Mouse (Mus musculus) forebrain, postnatal 0 days (tissue): Measurements from ENCODE around the gene Klhl40. TPM values are rescaled to one million over a fixed set of nuclear protein-coding genes. Genes with fewer than 3 reads are reported as not detected.

Experiments
- ATAC-seq: fragments of 200-750 bp; cut with Nextera tagmentation; 2 replicates; pipeline ENCODE4 v1.8.0; 2017; ENCODE audit warnings: mild to moderate bottlenecking, moderate library complexity
- DNase-seq: peaks from one replicate; pipeline ENCODE4 v3.0.0-alpha.2; 2015
- H3K27ac ChIP-seq: fragments of 300-500 bp; sonication (generic); 2 replicates; pipeline ENCODE4 v1.5.1; 2014; ENCODE audit warnings: low read depth, mild to moderate bottlenecking, antibody characterized with exemption, low read length, moderate library complexity, mixed read lengths
- H3K27me3 ChIP-seq: fragments of 300-500 bp; sonication (generic); 2 replicates; pipeline ENCODE4 v1.6.1; 2014; ENCODE audit warnings: mild to moderate bottlenecking, low read length, mixed read lengths; ENCODE audit not compliant: insufficient read depth
- H3K36me3 ChIP-seq: fragments of 300-500 bp; sonication (generic); 2 replicates; pipeline ENCODE4 v1.6.1; 2014; ENCODE audit warnings: mild to moderate bottlenecking, moderate library complexity; ENCODE audit not compliant: insufficient read depth
- H3K4me1 ChIP-seq: fragments of 300-500 bp; sonication (generic); 2 replicates; pipeline ENCODE4 v1.6.1; 2014; ENCODE audit warnings: antibody characterized with exemption; ENCODE audit not compliant: insufficient read depth
- H3K4me2 ChIP-seq: fragments of 300-500 bp; sonication (generic); 2 replicates; pipeline ENCODE4 v1.6.1; 2014; ENCODE audit warnings: low read depth, mild to moderate bottlenecking, moderate library complexity
- H3K4me3 ChIP-seq: fragments of 300-500 bp; sonication (generic); 2 replicates; pipeline ENCODE4 v1.5.1; 2014; ENCODE audit warnings: low read depth, low read length, mixed read lengths
- H3K9ac ChIP-seq: fragments of 300-500 bp; sonication (generic); 2 replicates; pipeline ENCODE4 v1.6.1; 2014; ENCODE audit warnings: mild to moderate bottlenecking
- H3K9me3 ChIP-seq: fragments of 300-500 bp; sonication (generic); 2 replicates; pipeline ENCODE4 v1.6.1; 2016; ENCODE audit warnings: low read length
- CTCF ChIP-seq: sonication (generic); IDR thresholded peaks from 2 replicates; pipeline ENCODE4 v1.5.1; 2016; ENCODE audit warnings: antibody characterized with exemption, control low read depth, low read depth
- WGBS: fragments of 180-500 bp; shearing (Covaris S2); extraction: QIAGEN DNeasy Blood & Tissue Kit; methylation state at CpG from one replicate; pipeline ENCODE4 v1.1.7; 2014; 5-methylcytosine and 5-hydroxymethylcytosine counted together
- polyA plus RNA-seq: library from polyadenylated mRNA; unstranded; fragments of >200 nt; fragmentation: Nextera tagmentation; extraction: Ambion mirVana; gene quantifications from 2 replicates; pipeline ENCODE4 v1.2.1, GENCODE M21; 2015
- total RNA-seq: library from RNA; depleted of rRNA; stranded (reverse); fragments of >200 nt; gene quantifications from 2 replicates; pipeline ENCODE4 v1.2.3, GENCODE M21; 2014

The Klhl40 gene
- total and polyA plus RNA-seq, 2 experiments from 2014 or later: 2.0 to 2.8 TPM

DNA sequence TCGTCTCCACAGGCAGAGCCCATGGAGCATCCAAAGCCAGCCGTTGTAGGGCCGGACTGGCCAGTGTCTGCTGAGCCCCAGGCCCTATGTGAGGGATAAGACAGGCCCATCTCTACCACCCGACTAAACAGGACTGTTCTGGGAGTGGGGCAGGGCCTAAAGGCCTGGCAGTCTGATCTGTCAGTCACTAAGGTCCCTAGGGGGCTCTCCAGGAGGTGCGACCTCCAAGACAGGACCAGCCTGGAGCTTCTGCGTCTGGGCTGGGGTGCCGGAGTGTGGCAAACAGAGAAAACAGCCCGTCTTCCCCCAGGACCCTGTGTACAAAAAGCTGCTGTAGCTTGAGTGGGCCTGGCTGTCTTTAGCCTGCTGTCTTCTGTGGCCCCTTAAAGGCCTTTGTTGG lies 15.6 kb upstream of the Klhl40 start:
- no peak for DNase-seq
- no peak overlapping the region for H3K27ac ChIP-seq
- H3K36me3 ChIP-seq: peaks cover 34% of the 10 kb centered on the region
- H3K9me3 ChIP-seq: no peaks in the 10 kb centered on the region
- WGBS: 77% methylated on average over 8 of the region's 8 CpGs
- H3K4me3 ChIP-seq: no peak overlapping the region
- H3K9ac ChIP-seq: no peak overlapping the region
- no peaks in the 10 kb centered on the region for H3K27me3 ChIP-seq
- TF ChIP-seq CTCF: no peak
- H3K4me2 ChIP-seq: no peak overlapping the region
- no peak for ATAC-seq
- H3K4me1 ChIP-seq: peaks cover 15% of the 10 kb centered on the region

DNA sequence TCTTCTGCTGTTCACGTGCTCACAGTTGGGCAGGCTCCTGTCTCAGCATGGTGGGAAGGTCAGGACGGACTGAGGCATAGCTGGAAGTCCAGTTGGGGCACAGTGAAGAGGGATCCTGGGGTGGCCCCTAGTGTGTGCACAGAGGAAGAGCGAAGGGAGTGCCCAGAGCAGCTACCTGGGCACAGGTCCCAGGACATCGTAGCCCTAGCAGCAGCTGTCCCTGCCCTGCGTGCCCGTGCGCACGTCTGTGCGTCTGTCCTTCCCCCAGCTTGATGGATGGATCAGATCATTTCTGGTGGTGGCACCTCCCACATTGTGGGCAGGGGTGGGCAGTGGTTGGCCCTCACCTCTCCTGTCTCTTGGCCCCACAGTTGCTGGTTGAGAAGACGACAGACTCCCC lies 15.2 kb upstream of the Klhl40 start:
- WGBS: 90% methylated on average over 10 of the region's 10 CpGs
- H3K9ac ChIP-seq: no peak overlapping the region
- no peaks in the 10 kb centered on the region for H3K9me3 ChIP-seq
- DNase-seq: no peak
- no peak overlapping the region for H3K4me2 ChIP-seq
- H3K27ac ChIP-seq: no peak overlapping the region
- peaks cover 36% of the 10 kb centered on the region for H3K36me3 ChIP-seq
- no peak overlapping the region for H3K4me3 ChIP-seq
- peaks cover 15% of the 10 kb centered on the region for H3K4me1 ChIP-seq
- no peak for TF ChIP-seq CTCF
- ATAC-seq: no peak
- H3K27me3 ChIP-seq: no peaks in the 10 kb centered on the region

DNA sequence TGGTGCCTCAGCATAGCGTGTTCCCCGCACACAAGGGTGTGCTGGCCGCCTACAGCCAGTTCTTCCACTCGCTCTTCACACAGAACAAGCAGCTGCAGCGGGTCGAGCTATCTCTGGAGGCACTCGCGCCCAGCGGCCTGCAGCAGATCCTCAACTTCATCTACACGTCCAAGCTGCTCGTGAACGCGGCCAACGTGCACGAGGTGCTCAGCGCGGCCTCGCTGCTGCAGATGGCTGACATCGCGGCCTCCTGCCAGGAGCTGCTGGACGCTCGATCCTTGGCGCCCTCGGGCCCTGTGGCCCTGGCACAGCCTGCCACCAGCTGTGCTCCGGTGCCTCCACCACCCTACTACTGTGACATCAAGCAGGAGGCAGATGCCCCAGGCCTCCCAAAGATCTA lies 14.6 kb upstream of the Klhl40 start:
- H3K4me3 ChIP-seq: no peak overlapping the region
- H3K4me1 ChIP-seq: peaks cover 15% of the 10 kb centered on the region
- no peak for ATAC-seq
- no peaks in the 10 kb centered on the region for H3K9me3 ChIP-seq
- TF ChIP-seq CTCF: no peak
- H3K27ac ChIP-seq: no peak overlapping the region
- no peak for DNase-seq
- no peaks in the 10 kb centered on the region for H3K27me3 ChIP-seq
- 90% methylated on average over 25 of the region's 25 CpGs for whole genome bisulfite sequencing
- peaks cover 41% of the 10 kb centered on the region for H3K36me3 ChIP-seq
- H3K9ac ChIP-seq: no peak overlapping the region
- H3K4me2 ChIP-seq: no peak overlapping the region

DNA sequence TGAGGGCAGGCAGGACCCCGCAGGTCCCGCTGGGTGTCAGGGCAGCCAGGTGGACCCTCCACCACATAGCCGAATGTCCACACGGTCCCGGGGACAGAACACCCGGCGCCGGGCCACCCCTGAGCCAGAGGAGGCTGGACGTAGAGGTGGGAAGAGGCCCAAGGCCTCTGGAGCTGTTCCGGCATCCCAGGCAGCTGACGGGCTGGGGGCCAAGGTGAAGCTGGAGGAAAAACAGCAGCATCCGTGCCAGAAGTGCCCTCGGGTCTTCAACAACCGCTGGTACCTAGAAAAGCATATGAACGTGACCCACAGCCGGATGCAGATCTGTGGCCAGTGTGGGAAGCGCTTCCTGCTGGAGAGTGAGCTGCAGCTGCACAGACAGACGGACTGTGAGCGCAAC lies 13.7 kb upstream of the Klhl40 start:
- no peak for TF ChIP-seq CTCF
- Histone ChIP-seq H3K27me3 (no peaks in the 10 kb centered on the region), H3K4me1 (peaks cover 9% of the 10 kb centered on the region), H3K4me2 (no peak overlapping the region), H3K4me3 (no peak overlapping the region), H3K9ac (no peak overlapping the region), H3K27ac (no peak overlapping the region), H3K9me3 (no peaks in the 10 kb centered on the region), H3K36me3 (peaks cover 51% of the 10 kb centered on the region)
- DNase-seq (no peak), ATAC-seq (no peak)
- WGBS: 87% methylated on average over 19 of the region's 19 CpGs

DNA sequence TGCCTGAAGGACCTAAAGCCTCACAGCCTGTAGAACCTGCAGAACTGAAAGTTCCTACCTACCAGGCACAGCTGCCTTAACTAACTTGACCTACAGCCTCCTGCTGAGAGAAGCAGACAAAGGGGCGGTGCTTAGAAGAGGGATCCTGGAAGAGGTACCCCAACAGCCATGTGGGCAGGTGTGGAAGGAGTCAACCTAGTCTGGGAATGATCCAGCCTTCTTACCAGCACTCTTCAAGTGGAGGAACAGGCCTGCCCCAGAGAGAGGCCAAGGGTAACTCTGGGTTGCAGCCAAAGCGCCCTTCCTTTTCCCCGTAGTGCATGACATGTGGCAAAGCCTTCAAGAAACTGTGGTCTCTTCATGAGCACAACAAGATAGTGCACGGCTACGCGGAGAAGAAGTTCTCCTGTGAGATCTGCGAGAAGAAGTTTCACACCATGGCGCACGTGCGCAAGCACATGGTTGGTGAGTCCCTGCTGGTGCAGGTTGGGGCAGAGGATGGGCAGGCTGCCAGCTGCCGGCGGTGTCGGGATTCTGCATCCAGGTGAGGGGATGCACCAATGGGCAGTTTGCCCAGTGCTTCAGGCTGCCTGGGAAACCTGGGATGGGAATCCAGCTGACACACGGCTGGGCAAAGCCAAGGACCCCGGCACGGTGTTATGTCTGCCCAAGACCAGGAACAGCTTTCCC lies 12.1 kb upstream of the Klhl40 start:
- ATAC-seq (no peak), DNase-seq (no peak)
- Histone ChIP-seq H3K36me3 (peaks cover 52% of the 10 kb centered on the region), H3K4me1 (peaks cover 5% of the 10 kb centered on the region; the same call in 1 of the 2 replicates), H3K4me3 (no peak overlapping the region), H3K27me3 (no peaks in the 10 kb centered on the region), H3K27ac (no peak overlapping the region), H3K4me2 (no peak overlapping the region), H3K9ac (no peak overlapping the region), H3K9me3 (no peaks in the 10 kb centered on the region)
- 81% methylated on average over 16 of the region's 16 CpGs for WGBS
- TF ChIP-seq CTCF: no peak

DNA sequence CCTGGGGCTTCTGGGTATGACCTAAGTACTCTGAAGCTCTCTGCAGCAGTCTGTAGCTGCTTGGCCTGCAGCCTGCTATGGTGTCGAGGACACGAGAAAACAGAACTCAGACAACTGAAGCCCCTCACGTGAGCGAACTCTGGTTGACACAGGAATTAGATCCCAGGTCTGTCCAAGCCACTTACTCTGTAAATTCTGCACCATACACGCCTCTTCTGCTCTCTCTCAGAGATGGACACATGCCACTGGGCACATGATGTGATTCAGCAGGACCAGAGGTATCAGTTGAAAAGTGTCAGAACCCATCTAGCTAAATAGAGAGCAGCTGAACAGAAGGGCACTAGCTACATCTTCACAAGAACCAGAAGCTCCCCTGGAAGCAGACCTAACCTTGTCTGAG lies 5.0 kb upstream of the Klhl40 start:
- Histone ChIP-seq H3K36me3 (peaks cover 14% of the 10 kb centered on the region), H3K4me2 (no peak overlapping the region), H3K27me3 (peaks cover 5% of the 10 kb centered on the region), H3K4me1 (no peaks in the 10 kb centered on the region), H3K9ac (no peak overlapping the region), H3K9me3 (no peaks in the 10 kb centered on the region), H3K4me3 (no peak overlapping the region), H3K27ac (no peak overlapping the region)
- 76% methylated on average over 5 of the region's 5 CpGs for WGBS
- DNase-seq: no peak
- TF ChIP-seq CTCF: no peak
- no peak for ATAC-seq

- ATAC-seq: no peak
- H3K4me3 ChIP-seq: no peak overlapping the region
- no peak overlapping the region for H3K4me2 ChIP-seq
- DNase-seq: no peak
- H3K4me1 ChIP-seq: no peaks in the 10 kb centered on the region
- H3K27ac ChIP-seq: no peak overlapping the region
- 73% methylated on average over 10 of the region's 10 CpGs for whole genome bisulfite sequencing
- no peaks in the 10 kb centered on the region for H3K9me3 ChIP-seq
- H3K9ac ChIP-seq: no peak overlapping the region
- peaks cover 16% of the 10 kb centered on the region for H3K27me3 ChIP-seq
- no peaks in the 10 kb centered on the region for H3K36me3 ChIP-seq
- TF ChIP-seq CTCF: no peak
Observed at GRCm38 (mm10) chr9:121775951-121776350, 1.5 kb upstream of the Klhl40 start.

DNA sequence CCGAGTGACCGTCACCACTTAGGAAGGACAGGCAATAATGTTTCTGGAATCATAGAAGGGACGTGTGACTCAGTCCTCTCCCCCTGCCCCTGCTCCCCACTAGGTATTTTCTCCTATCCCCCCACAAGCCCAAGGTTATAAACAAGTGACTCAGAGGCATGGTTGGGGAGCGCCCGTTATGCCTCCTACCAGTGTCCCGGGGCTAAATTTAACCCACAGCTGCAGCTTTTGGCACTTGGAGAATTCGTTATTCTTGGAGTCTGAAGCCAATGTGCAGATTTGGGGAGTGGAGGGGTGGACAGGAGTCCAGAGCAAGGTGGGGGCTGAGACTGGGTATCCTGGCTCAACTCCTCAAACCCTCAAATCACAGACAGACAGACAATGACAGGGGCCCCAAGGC lies 896 bp upstream of the Klhl40 start:
- H3K9ac ChIP-seq: no peak overlapping the region
- DNase-seq: no peak
- no peaks in the 10 kb centered on the region for H3K4me1 ChIP-seq
- WGBS: 78% methylated on average over 7 of the region's 7 CpGs
- no peaks in the 10 kb centered on the region for H3K9me3 ChIP-seq
- no peak overlapping the region for H3K4me2 ChIP-seq
- no peaks in the 10 kb centered on the region for H3K36me3 ChIP-seq
- no peak overlapping the region for H3K4me3 ChIP-seq
- no peak for ATAC-seq
- TF ChIP-seq CTCF: no peak
- H3K27me3 ChIP-seq: peaks cover 16% of the 10 kb centered on the region
- H3K27ac ChIP-seq: no peak overlapping the region
